Mouse (Mus musculus) neural tube, embryonic 11.5 days (tissue): ENCODE measurements around the gene Caln1. TPM values are rescaled to one million over a fixed set of nuclear protein-coding genes. Genes with fewer than 3 reads are reported as not detected.

ENCODE experiments used
- ATAC-seq: fragments of 200-750 bp; cut with Nextera tagmentation; 2 replicates; pipeline ENCODE4 v1.8.0; 2017; ENCODE audit warnings: moderate number of reproducible peaks, mild to moderate bottlenecking, moderate TSS enrichment, moderate library complexity; ENCODE audit not compliant: insufficient read depth, low FRiP score, low TSS enrichment
- DNase-seq: peaks from one replicate; pipeline ENCODE4 v3.0.0-alpha.2; 2015; ENCODE audit warnings: low spot score
- H3K27ac ChIP-seq: fragments of 300-500 bp; sonication (generic); 2 replicates; pipeline ENCODE4 v1.5.1; 2014; ENCODE audit warnings: low read depth, mild to moderate bottlenecking, low read length
- H3K27me3 ChIP-seq: fragments of 300-500 bp; sonication (generic); 2 replicates; pipeline ENCODE4 v1.6.1; 2014; ENCODE audit warnings: mild to moderate bottlenecking, low read length, mixed read lengths; ENCODE audit not compliant: control insufficient read depth, insufficient read depth
- H3K36me3 ChIP-seq: fragments of 300-500 bp; sonication (generic); 2 replicates; pipeline ENCODE4 v1.6.1; 2014; ENCODE audit warnings: mild to moderate bottlenecking, low read length, moderate library complexity, mixed read lengths; ENCODE audit not compliant: control insufficient read depth, insufficient read depth
- H3K4me1 ChIP-seq: fragments of 300-500 bp; sonication (generic); 2 replicates; pipeline ENCODE4 v1.6.1; 2014; ENCODE audit warnings: low read length, mixed read lengths; ENCODE audit not compliant: control insufficient read depth, insufficient read depth
- H3K4me2 ChIP-seq: fragments of 300-500 bp; sonication (generic); 2 replicates; pipeline ENCODE4 v1.6.1; 2014; ENCODE audit warnings: low read depth, mild to moderate bottlenecking, moderate library complexity
- H3K4me3 ChIP-seq: fragments of 300-500 bp; sonication (generic); 2 replicates; pipeline ENCODE4 v1.5.1; 2014; ENCODE audit warnings: low read depth, low read length
- H3K9ac ChIP-seq: fragments of 300-500 bp; sonication (generic); 2 replicates; pipeline ENCODE4 v1.6.1; 2014; ENCODE audit warnings: mild to moderate bottlenecking, low read length
- H3K9me3 ChIP-seq: fragments of 300-500 bp; sonication (generic); 2 replicates; pipeline ENCODE4 v1.6.1; 2016; ENCODE audit warnings: low read length; ENCODE audit not compliant: control insufficient read depth
- WGBS: fragments of 180-500 bp; shearing (Covaris S2); extraction: QIAGEN DNeasy Blood & Tissue Kit; methylation state at CpG from one replicate; pipeline ENCODE4 v1.1.7; 2014; 5-methylcytosine and 5-hydroxymethylcytosine counted together
- polyA plus RNA-seq: library from polyadenylated mRNA; unstranded; fragments of >200 nt; fragmentation: Nextera tagmentation; extraction: Ambion mirVana; gene quantifications from 2 replicates; pipeline ENCODE4 v1.2.1, GENCODE M21; 2014

Gene Caln1
- 0.41 and 0.74 TPM in 2 replicates for polyA plus RNA-seq

DNA sequence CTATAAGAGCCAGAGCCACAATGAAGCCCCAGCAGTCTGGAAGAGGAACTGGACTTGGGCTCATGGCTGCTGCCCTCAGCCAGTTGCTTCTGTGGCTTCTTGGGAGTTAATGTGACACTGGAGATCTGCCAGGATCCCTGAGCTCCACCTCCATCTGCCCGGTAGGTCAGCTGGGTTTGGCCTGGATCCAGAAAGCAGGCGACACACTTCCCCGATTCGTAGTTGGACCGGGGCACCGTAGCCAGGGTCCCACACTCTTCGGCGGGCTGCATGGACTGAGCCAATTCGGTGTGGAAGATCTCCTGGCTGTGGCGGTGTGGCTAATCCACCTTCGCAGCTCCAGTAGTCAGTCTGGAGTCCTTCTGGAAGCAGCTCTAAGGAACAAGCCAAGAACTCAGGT lies at the start of gene Caln1:
Caln1 (plus strand) TSS at position 219 of the 400 bp plus-strand sequence.
- no peak for ATAC-seq
- no peak for DNase-seq
- Histone ChIP-seq H3K4me3 (no peak within 1 kb of the TSS), H3K9me3 (no peaks in the 10 kb centered on the region), H3K4me1 (no peaks in the 10 kb centered on the region), H3K36me3 (no peaks in the 10 kb centered on the region), H3K4me2 (no peak within 1 kb of the TSS), H3K9ac (no peak within 1 kb of the TSS), H3K27ac (no peak within 1 kb of the TSS), H3K27me3 (no peaks in the 10 kb centered on the region)
- 87% methylated on average over 11 of the region's 11 CpGs for WGBS

DNA sequence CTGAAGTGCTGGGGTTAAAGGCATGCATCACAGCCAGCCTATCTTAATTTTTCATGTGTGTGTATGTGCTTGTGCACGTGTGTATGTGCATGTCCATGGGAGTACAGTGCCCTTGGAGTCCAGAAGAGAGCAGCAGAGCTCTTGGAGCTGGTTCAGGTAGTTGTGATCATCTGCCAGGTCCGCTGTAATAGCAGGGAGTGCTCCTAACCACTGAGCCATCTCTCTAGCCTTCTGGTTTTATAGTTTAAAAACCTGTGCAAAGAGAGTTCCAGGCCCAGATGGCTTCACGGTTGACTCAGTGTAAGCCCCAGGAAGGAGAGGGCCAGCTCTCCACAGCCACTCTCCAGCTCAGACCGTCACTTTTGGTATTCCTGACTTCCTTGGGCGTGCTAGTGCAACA lies 49.5 kb upstream of the Caln1 start:
- WGBS = 89% methylated on average over 5 of the region's 5 CpGs
- Histone ChIP-seq H3K9ac (no peak overlapping the region), H3K4me2 (no peak overlapping the region), H3K4me3 (no peak overlapping the region), H3K36me3 (peaks cover 2% of the 10 kb centered on the region; the same call in 1 of the 2 replicates), H3K4me1 (no peaks in the 10 kb centered on the region), H3K27ac (no peak overlapping the region), H3K9me3 (no peaks in the 10 kb centered on the region), H3K27me3 (no peaks in the 10 kb centered on the region)
- DNase-seq (no peak), ATAC-seq (no peak)

DNA sequence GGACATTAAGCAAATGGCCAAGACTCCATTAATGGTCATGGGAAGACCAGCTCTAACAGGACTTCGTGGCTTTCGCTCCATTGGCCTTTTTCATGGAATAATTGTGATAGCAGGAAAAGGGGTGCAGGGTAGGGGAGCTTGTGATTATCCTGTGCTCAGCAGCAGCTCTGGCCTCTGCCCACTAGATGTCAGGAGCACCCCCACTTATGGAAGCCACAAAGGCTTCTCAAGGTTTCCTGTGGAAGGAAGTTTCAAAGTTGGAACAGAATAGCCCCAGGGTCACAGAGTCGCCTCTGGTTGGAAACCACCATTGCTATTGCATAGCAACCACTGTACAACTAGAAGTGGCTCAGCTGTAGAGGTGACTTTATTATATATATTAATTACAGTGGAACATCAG lies 48.8 kb upstream of the Caln1 start:
- no peak overlapping the region for H3K4me3 ChIP-seq
- DNase-seq (no peak), ATAC-seq (no peak)
- no peaks in the 10 kb centered on the region for H3K27me3 ChIP-seq
- no peak overlapping the region for H3K9ac ChIP-seq
- no peak overlapping the region for H3K4me2 ChIP-seq
- no peaks in the 10 kb centered on the region for H3K9me3 ChIP-seq
- peaks cover 3% of the 10 kb centered on the region for H3K36me3 ChIP-seq
- H3K4me1 ChIP-seq = no peaks in the 10 kb centered on the region
- WGBS = 83% methylated on average over 3 of the region's 3 CpGs
- H3K27ac ChIP-seq = no peak overlapping the region

DNA sequence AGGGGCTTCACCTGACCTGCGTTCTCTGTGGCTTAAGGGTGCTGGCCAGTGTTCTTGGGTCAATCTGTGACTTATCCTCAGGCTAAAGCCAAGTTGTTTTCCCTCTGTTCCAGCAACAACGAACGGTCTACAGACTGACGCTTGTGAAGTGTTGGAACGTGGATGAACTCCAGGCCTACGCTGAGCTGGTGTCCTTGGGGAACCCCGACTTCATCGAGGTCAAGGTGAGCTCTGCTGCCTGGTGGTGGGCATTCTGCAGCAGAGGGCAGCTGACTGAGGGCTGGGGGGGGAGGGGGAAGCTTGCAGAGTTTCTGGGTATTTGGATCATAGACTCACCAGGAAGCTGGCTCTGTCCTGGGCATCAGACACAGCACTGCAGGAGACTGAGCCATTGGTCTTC lies 43.8 kb upstream of the Caln1 start:
- 94% methylated on average over 8 of the region's 8 CpGs for WGBS

DNA sequence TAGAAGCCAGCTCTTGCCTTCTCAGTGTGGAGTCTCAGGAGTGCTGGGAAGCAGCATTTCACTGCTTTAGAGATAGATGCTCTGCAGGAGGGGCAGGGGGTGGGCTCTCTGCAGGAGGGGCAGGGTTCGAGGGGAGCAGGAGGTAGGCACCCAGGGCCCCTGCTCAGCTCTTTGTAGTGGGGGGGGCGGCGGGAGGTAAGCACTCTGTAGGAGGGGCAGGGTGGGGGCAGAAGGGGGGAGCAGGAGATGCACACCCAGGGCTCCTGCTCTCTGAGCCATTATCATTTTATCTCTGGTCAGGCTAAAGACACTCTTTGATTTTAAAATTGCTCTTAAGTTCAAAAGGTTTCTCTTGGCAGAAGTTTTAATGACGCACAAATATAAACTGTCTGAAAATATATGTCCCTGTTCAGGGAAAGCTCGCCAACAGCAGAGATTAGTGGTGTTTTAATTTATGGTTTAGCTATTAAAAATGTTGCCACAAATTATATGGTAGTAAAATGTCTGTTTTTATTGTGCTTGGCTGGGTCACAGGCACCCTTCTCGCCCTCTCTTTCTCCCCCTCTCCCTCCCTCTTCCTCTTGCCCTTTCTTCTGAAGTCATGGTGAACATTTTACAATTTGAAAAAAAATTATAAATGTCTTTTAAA lies 41.5 kb upstream of the Caln1 start:
- DNase-seq = no peak
- Histone ChIP-seq H3K9me3 (no peaks in the 10 kb centered on the region), H3K36me3 (peaks cover 8% of the 10 kb centered on the region), H3K27ac (no peak overlapping the region), H3K27me3 (no peaks in the 10 kb centered on the region), H3K4me1 (no peaks in the 10 kb centered on the region), H3K9ac (no peak overlapping the region), H3K4me2 (no peak overlapping the region), H3K4me3 (no peak overlapping the region)
- 62% methylated on average over 4 of the region's 6 CpGs for WGBS
- no peak for ATAC-seq

More for the DNA sequence above, 43.8 kb upstream of the Caln1 start:
- H3K27me3 ChIP-seq = no peaks in the 10 kb centered on the region
- H3K27ac ChIP-seq = no peak overlapping the region
- no peak overlapping the region for H3K4me3 ChIP-seq
- no peak overlapping the region for H3K4me2 ChIP-seq
- H3K4me1 ChIP-seq = no peaks in the 10 kb centered on the region
- no peaks in the 10 kb centered on the region for H3K9me3 ChIP-seq
- H3K9ac ChIP-seq = no peak overlapping the region
- peaks cover 8% of the 10 kb centered on the region for H3K36me3 ChIP-seq
- DNase-seq (no peak), ATAC-seq (no peak)

DNA sequence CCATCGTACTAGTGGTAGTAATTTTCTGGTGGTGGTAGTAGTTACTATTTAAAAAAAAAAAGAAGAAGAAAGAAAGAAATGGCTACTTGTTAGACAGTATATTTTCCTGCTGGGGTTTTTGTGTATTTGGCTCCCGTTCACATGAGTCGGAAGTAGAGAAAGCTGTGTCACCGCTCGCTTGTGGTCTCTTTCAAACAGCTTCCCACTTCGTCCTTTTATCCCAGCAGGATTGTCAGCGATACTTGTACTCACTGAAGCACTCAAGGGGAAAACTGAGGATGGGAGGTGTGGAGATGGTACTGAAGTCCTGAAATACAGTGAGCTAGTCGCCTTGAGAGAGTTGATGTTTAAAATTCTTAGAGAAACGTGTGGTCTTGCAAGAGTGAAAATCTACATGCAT lies 40.9 kb upstream of the Caln1 start:
- no peak for DNase-seq
- no peak overlapping the region for H3K9ac ChIP-seq
- H3K4me3 ChIP-seq = no peak overlapping the region
- no peaks in the 10 kb centered on the region for H3K27me3 ChIP-seq
- no peak overlapping the region for H3K27ac ChIP-seq
- peaks cover 8% of the 10 kb centered on the region for H3K36me3 ChIP-seq
- H3K4me2 ChIP-seq = no peak overlapping the region
- no peak for ATAC-seq
- H3K9me3 ChIP-seq = no peaks in the 10 kb centered on the region
- 88% methylated on average over 9 of the region's 9 CpGs for WGBS
- no peaks in the 10 kb centered on the region for H3K4me1 ChIP-seq

DNA sequence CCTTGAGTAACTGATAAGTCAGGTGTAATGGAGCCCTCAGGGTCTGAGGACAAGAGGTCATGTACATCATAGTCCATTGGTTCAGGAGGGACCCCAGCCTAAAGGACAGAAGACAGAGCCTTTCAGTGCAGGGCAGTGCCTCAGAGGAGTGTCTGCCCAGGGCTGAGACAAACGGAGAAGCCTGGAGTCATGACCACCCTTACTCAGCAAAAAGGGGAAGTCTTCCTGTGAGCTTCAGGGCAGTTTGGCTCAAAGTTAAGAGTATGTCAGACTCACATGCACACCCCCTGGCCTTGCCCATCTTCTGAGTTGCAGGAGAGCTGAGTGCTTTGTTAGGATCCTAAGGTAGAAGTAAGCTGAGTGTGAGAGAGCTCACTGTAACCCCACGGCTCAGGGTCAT lies 39.4 kb upstream of the Caln1 start:
- Histone ChIP-seq H3K4me2 (no peak overlapping the region), H3K9me3 (no peaks in the 10 kb centered on the region), H3K4me1 (no peaks in the 10 kb centered on the region), H3K27me3 (no peaks in the 10 kb centered on the region), H3K9ac (no peak overlapping the region), H3K27ac (no peak overlapping the region), H3K4me3 (no peak overlapping the region), H3K36me3 (peaks cover 6% of the 10 kb centered on the region; the same call in 1 of the 2 replicates)
- DNase-seq (no peak), ATAC-seq (no peak)
- 83% methylated on average over 2 of the region's 2 CpGs for WGBS

DNA sequence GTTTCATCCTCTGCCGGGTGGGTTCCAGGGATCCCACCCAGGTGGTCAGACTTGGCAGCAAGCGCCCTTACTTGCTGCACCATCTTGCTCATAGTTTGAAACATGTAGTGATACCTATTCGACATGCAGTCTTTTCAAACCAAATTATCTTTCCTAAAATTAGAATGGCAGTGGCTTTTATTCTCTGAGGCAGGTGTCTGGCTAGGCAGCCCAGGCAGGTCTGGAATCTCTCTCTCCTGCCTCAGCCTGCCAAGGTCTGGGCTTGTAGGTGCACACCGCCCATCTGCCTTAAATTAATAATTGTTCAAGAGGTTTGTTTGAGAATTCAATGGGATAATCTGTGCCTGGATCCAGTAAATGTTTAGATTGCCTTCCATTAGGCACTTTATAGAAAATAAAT lies 38.5 kb upstream of the Caln1 start:
- no peak for DNase-seq
- Histone ChIP-seq H3K4me3 (no peak overlapping the region), H3K36me3 (peaks cover 4% of the 10 kb centered on the region; the same call in 1 of the 2 replicates), H3K4me1 (no peaks in the 10 kb centered on the region), H3K9ac (no peak overlapping the region), H3K4me2 (no peak overlapping the region), H3K27ac (no peak overlapping the region), H3K9me3 (no peaks in the 10 kb centered on the region), H3K27me3 (no peaks in the 10 kb centered on the region)
- 88% methylated on average over 4 of the region's 4 CpGs for WGBS
- ATAC-seq = no peak

DNA sequence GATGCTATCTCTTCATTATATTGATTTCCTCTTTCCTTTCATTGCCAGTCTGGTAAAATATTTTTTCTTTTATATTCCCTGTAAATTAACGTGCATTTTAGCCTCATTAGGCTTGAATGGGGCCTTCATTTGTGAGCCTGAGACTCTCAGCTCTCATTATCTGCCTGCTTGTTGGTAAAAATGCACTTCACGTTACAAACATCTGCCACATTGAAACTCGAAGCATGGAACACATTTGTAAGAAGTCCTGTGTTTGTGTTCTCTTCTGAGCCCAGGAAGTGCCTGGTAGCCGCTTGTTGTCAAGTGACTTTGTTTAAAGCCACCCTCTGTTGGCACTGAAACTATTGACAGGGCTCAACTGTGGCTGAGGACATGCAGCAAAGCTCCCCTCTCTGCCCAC lies 38.0 kb upstream of the Caln1 start:
- ATAC-seq (no peak), DNase-seq (no peak)
- WGBS = 76% methylated on average over 4 of the region's 4 CpGs
- Histone ChIP-seq H3K9me3 (no peaks in the 10 kb centered on the region), H3K4me2 (no peak overlapping the region), H3K27ac (no peak overlapping the region), H3K9ac (no peak overlapping the region), H3K27me3 (no peaks in the 10 kb centered on the region), H3K36me3 (peaks cover 4% of the 10 kb centered on the region; the same call in 1 of the 2 replicates), H3K4me3 (no peak overlapping the region), H3K4me1 (no peaks in the 10 kb centered on the region)
